Comparison of ENCODE assay signal across 8 mouse cellular contexts in the genomic region with DNA sequence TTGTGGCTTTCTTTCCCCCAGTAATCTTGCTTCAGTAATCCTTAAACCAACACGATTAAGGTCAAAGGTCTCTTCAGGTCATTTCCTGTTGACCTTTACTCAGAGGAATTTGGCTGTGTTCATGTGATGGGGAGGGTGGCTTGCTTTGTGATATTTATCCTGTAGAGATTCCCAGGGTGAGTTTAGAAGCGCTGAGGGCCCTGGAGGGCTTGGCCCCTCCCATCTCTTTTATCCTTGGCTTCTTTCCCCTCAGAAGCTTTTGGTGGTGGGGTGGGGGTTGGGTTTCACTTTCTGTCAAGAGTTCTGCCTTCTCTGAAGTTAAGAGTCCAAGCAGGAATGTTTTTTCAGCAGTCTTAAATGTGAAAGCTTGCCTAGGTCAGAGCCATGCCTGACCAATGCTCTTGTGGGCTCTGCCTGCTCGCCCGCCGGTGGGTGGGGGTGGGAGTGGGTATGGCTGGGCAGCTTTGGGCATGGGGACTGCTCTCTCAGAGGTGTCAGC. TPM values are rescaled to one million over a fixed set of nuclear protein-coding genes. Genes with fewer than 3 reads are reported as not detected.
A peak's percentile ranks its signal among the peaks of the same experiment; 100 is the strongest.
DNase-seq lines count a peak whose midpoint lies in the region; ATAC-seq and TF ChIP-seq lines count a peak whose summit lies in the region.

No protein-coding gene starts in this region.

- 5% methylated on average over 5 of the region's 5 CpGs for WGBS in heart, embryonic 12.5 days
- WGBS in kidney, embryonic 15.5 days: 1% methylated on average over 5 of the region's 5 CpGs
- 5% methylated on average over 5 of the region's 5 CpGs for WGBS in stomach, postnatal 0 days

- no peaks in the 10 kb centered on the region for H3K9me3 ChIP-seq in heart, embryonic 12.5 days (replicated peaks)
- no peaks in the 10 kb centered on the region for H3K9me3 ChIP-seq in kidney, embryonic 15.5 days (replicated peaks)
- no peaks in the 10 kb centered on the region for H3K9me3 ChIP-seq in stomach, postnatal 0 days (ENCODE audit: control insufficient read depth, low read length)

- TF ChIP-seq EP300 in stomach, postnatal 0 days (optimal IDR thresholded peaks at IDR 0.05): no peak

- no peaks in the 10 kb centered on the region for H3K27me3 ChIP-seq in heart, embryonic 12.5 days (replicated peaks)
- no peaks in the 10 kb centered on the region for H3K27me3 ChIP-seq in kidney, embryonic 15.5 days
- H3K27me3 ChIP-seq in stomach, postnatal 0 days (ENCODE audit: control insufficient read depth, insufficient read depth, low read length): no peaks in the 10 kb centered on the region

- no peak overlapping the region for H3K9ac ChIP-seq in heart, embryonic 12.5 days
- no peak overlapping the region for H3K9ac ChIP-seq in kidney, embryonic 15.5 days
- H3K9ac ChIP-seq in stomach, postnatal 0 days (ENCODE audit: low read length): no peak overlapping the region

- peaks cover 61% of the 10 kb centered on the region for H3K4me1 ChIP-seq in heart, embryonic 12.5 days (replicated peaks)
- peaks cover 62% of the 10 kb centered on the region for H3K4me1 ChIP-seq in kidney, embryonic 15.5 days
- peaks cover 2% of the 10 kb centered on the region; the same call in 1 of the 2 replicates for H3K4me1 ChIP-seq in stomach, postnatal 0 days (replicated peaks; ENCODE audit: control insufficient read depth, insufficient read depth)

- peak; percentile 78 for ATAC-seq in heart, embryonic 12.5 days (ENCODE audit: insufficient number of reproducible peaks, low FRiP score)
- peak; percentile 84 for ATAC-seq in kidney, embryonic 15.5 days (replicated peaks; ENCODE audit: low FRiP score)
- ATAC-seq in stomach, postnatal 0 days (ENCODE audit: low FRiP score, low TSS enrichment): peak; percentile 62

- peak; percentile 22 for DNase-seq in thymus, postnatal 25 days
- no peak for DNase-seq in thymus, postnatal 0 days (ENCODE audit: low spot score)
- DNase-seq in lung, postnatal 14 days: peak; percentile 56
- DNase-seq in stomach, postnatal 0 days (ENCODE audit: low spot score): peak; percentile 30
- no peak for DNase-seq in layer of hippocampus, adult 8-10 months (ENCODE audit: low spot score in 2 of 2)
- no peak for DNase-seq in right cerebral cortex, postnatal 25 days

- peak overlapping the region; percentile 73 for H3K27ac ChIP-seq in heart, embryonic 12.5 days (ENCODE audit: poor library complexity, severe bottlenecking)
- H3K27ac ChIP-seq in kidney, embryonic 15.5 days: peak overlapping the region; percentile 89
- peak overlapping the region; percentile 75 for H3K27ac ChIP-seq in stomach, postnatal 0 days (replicated peaks)

- peak overlapping the region; percentile 13; the same call in 1 of the 2 replicates for H3K4me3 ChIP-seq in heart, embryonic 12.5 days
- peak overlapping the region; percentile 13; the same call in 1 of the 2 replicates for H3K4me3 ChIP-seq in kidney, embryonic 15.5 days (replicated peaks)
- no peak overlapping the region for H3K4me3 ChIP-seq in stomach, postnatal 0 days (ENCODE audit: low read depth, low read length)

- peak overlapping the region; percentile 51 for H3K4me2 ChIP-seq in heart, embryonic 12.5 days
- H3K4me2 ChIP-seq in kidney, embryonic 15.5 days: peak overlapping the region; percentile 44
- H3K4me2 ChIP-seq in stomach, postnatal 0 days (replicated peaks; ENCODE audit: low read depth): peak overlapping the region; percentile 29; the same call in 1 of the 2 replicates

- TF ChIP-seq CTCF in stomach, postnatal 0 days (IDR thresholded peaks at IDR 0.05; ENCODE audit: low read depth): no peak

- no peaks in the 10 kb centered on the region for H3K36me3 ChIP-seq in heart, embryonic 12.5 days
- H3K36me3 ChIP-seq in kidney, embryonic 15.5 days: peaks cover 2% of the 10 kb centered on the region; the same call in 1 of the 2 replicates
- no peaks in the 10 kb centered on the region for H3K36me3 ChIP-seq in stomach, postnatal 0 days (ENCODE audit: control insufficient read depth, insufficient read depth, low read length)

RNA-seq across cellular contexts. Expression of gene Farp1, which starts 18.1 kb away (rescaled TPM):
- 4.9 and 5.1 TPM in 2 replicates for polyA plus RNA-seq in thymus, postnatal 0 days (2015; fragmentation: Nextera tagmentation; extraction: Ambion mirVana)
- polyA plus RNA-seq in heart, embryonic 12.5 days (2016; fragmentation: Nextera tagmentation; extraction: Ambion mirVana): 32.4 and 33.0 TPM in 2 replicates
- 31.6 and 35.8 TPM in 2 replicates for polyA plus RNA-seq in kidney, embryonic 15.5 days (2015; fragmentation: Nextera tagmentation; extraction: Ambion mirVana)
- 4.6 and 5.8 TPM in 2 replicates for polyA plus RNA-seq in stomach, postnatal 0 days (2015; fragmentation: Nextera tagmentation; extraction: Ambion mirVana)
- total RNA-seq in layer of hippocampus, adult 8-10 months (2022): 100 to 1,000 TPM; 110 to 121 (median 116) TPM

Comparison
In these comparisons a context has a peak if more than half of its experiments do, and no peak if none do; other contexts are left out.
1. DNase-seq: peak in thymus, postnatal 25 days (single experiment), lung, postnatal 14 days (single experiment) and stomach, postnatal 0 days (single experiment); none in thymus, postnatal 0 days (single experiment), layer of hippocampus, adult 8-10 months (0 of 2) and right cerebral cortex, postnatal 25 days (single experiment).
2. Peak in every context shown above with its lines, with median percentiles within 50 percentile points of each other: ATAC-seq, H3K27ac ChIP-seq and H3K4me2 ChIP-seq.